Mouse (Mus musculus) retina, adult 2 months (tissue): Measurements from ENCODE around the gene Gm21497.
"Not testable (repeated sequence)": the region's sequence is repeated elsewhere in the genome, so short reads cannot be mapped to it uniquely, and the experiment has no call there.

Source experiments
- DNase-seq: peaks from one replicate; pipeline ENCODE4 v3.0.0-alpha.2; 2012; ENCODE audit warnings: low read depth, low spot score

Gene Gm21497

GRCm38 (mm10) chrY:61646446-61646845, at the start of gene Gm21497:
Gm21497 (plus strand) TSS chrY:61646746.
- not testable (repeated sequence) for DNase-seq
